Mouse (Mus musculus) heart, postnatal 25 days (tissue): ENCODE measurements around the gene Whrn. TPM values are rescaled to one million over a fixed set of nuclear protein-coding genes. Genes with fewer than 3 reads are reported as not detected.

Experiments used
- DNase-seq: peaks from one replicate; pipeline ENCODE4 v3.0.0; 2022; ENCODE audit warnings: low spot score
- intact Hi-C: fragments of 180-260 bp; cut with DNase I; formaldehyde crosslinking; loops from one replicate; pipeline ENCODE4 v1.15.1; 2025
- total RNA-seq, 2 experiments: library from RNA; stranded (reverse); gene quantifications; 2 replicates each; pipeline ENCODE4 v1.2.3; 2021

The Whrn gene
- total RNA-seq, 2 experiments from 2014 or later = 36.9 to 41.9 TPM

GRCm38 (mm10) chr4:63494967-63495914 is 550 bp downstream of the Whrn start:
- intact Hi-C loops = loop anchor here (5.0 kb wide), 3 partner anchors 47 to 123 kb away; partner anchors contain the start of gene Atp6v1g1
- DNase-seq = no peak

- DNase-seq = no peak
- intact Hi-C loops = no loop called here
Measured at GRCm38 (mm10) chr4:63494401-63494966, 1.3 kb downstream of the Whrn start.

- intact Hi-C loops = no loop called here
- DNase-seq = no peak
Measured at GRCm38 (mm10) chr4:63493351-63494121, 2.3 kb downstream of the Whrn start.

- intact Hi-C loops = no loop called here
- DNase-seq = no peak
Measured at GRCm38 (mm10) chr4:63491521-63491920, 4.3 kb downstream of the Whrn start.

GRCm38 (mm10) chr4:63490146-63490545 is 5.6 kb downstream of the Whrn start:
- intact Hi-C loops = no loop called here

GRCm38 (mm10) chr4:63489676-63490075 is 6.1 kb downstream of the Whrn start:
- intact Hi-C loops = no loop called here
- DNase-seq = no peak

More at GRCm38 (mm10) chr4:63490146-63490545, 5.6 kb downstream of the Whrn start:
- DNase-seq = no peak

GRCm38 (mm10) chr4:63487916-63488315 is 7.9 kb downstream of the Whrn start:
- intact Hi-C loops = no loop called here
- no peak for DNase-seq

- intact Hi-C loops = no loop called here
- DNase-seq = no peak
Measured at GRCm38 (mm10) chr4:63487256-63487655, 8.5 kb downstream of the Whrn start.

GRCm38 (mm10) chr4:63486523-63486922 is 9.3 kb downstream of the Whrn start:
- intact Hi-C loops = no loop called here
- DNase-seq = no peak

GRCm38 (mm10) chr4:63483741-63484140 is 12.1 kb downstream of the Whrn start:
- no peak for DNase-seq
- intact Hi-C loops = loop anchor here (5.0 kb wide), 1 partner anchor 464 kb away; no protein-coding TSS in a partner anchor

- intact Hi-C loops = loop anchor here (5.0 kb wide), 1 partner anchor 466 kb away; no protein-coding TSS in a partner anchor
- no peak for DNase-seq
Measured at GRCm38 (mm10) chr4:63480845-63481167, 15.0 kb downstream of the Whrn start.

- DNase-seq = no peak
- intact Hi-C loops = loop anchor here (5.0 kb wide), 1 partner anchor 467 kb away; no protein-coding TSS in a partner anchor
Measured at GRCm38 (mm10) chr4:63480098-63480844, 15.5 kb downstream of the Whrn start.

- intact Hi-C loops = no loop called here
- no peak for DNase-seq
Measured at GRCm38 (mm10) chr4:63478036-63478435, 17.8 kb downstream of the Whrn start.

GRCm38 (mm10) chr4:63476891-63477290 is 18.9 kb downstream of the Whrn start:
- DNase-seq = no peak
- intact Hi-C loops = no loop called here

- DNase-seq = no peak
- intact Hi-C loops = no loop called here
Measured at GRCm38 (mm10) chr4:63475208-63475607, 20.6 kb downstream of the Whrn start.

GRCm38 (mm10) chr4:63474439-63474838 is 21.4 kb downstream of the Whrn start:
- intact Hi-C loops = no loop called here
- DNase-seq = no peak

GRCm38 (mm10) chr4:63467338-63467737 is 28.5 kb downstream of the Whrn start:
- DNase-seq = no peak
- intact Hi-C loops = no loop called here

- DNase-seq = no peak
- intact Hi-C loops = no loop called here
Measured at GRCm38 (mm10) chr4:63466192-63466591, 29.6 kb downstream of the Whrn start.

GRCm38 (mm10) chr4:63460876-63461525 is 34.8 kb downstream of the Whrn start:
- intact Hi-C loops = no loop called here

More at GRCm38 (mm10) chr4:63460876-63461525, 34.8 kb downstream of the Whrn start:
- DNase-seq = no peak
